Mouse (Mus musculus) heart, embryonic 11.5 days (tissue): ENCODE measurements around the gene Zfp341. TPM values are rescaled to one million over a fixed set of nuclear protein-coding genes. Genes with fewer than 3 reads are reported as not detected.

Experiments used
- ATAC-seq: fragments of 200-750 bp; cut with Nextera tagmentation; replicated peaks from 2 replicates; pipeline ENCODE4 v1.8.0; 2017; ENCODE audit warnings: moderate library complexity; ENCODE audit not compliant: insufficient number of reproducible peaks, low FRiP score, low TSS enrichment
- H3K27ac ChIP-seq: fragments of 300-500 bp; sonication (generic); 2 replicates; pipeline ENCODE4 v1.5.1; 2014; ENCODE audit warnings: mild to moderate bottlenecking, low read depth, low read length
- H3K27me3 ChIP-seq: fragments of 300-500 bp; sonication (generic); 2 replicates; pipeline ENCODE4 v1.6.1; 2014; ENCODE audit warnings: mild to moderate bottlenecking, low read length, mixed read lengths; ENCODE audit not compliant: control insufficient read depth, insufficient read depth
- H3K36me3 ChIP-seq: fragments of 300-500 bp; sonication (generic); 2 replicates; pipeline ENCODE4 v1.6.1; 2014; ENCODE audit warnings: mild to moderate bottlenecking, low read length, moderate library complexity, mixed read lengths; ENCODE audit not compliant: control insufficient read depth, insufficient read depth
- H3K4me1 ChIP-seq: fragments of 300-500 bp; sonication (generic); 2 replicates; pipeline ENCODE4 v1.6.1; 2014; ENCODE audit warnings: low read length; ENCODE audit not compliant: control insufficient read depth, insufficient read depth
- H3K4me2 ChIP-seq: fragments of 300-500 bp; sonication (generic); 2 replicates; pipeline ENCODE4 v1.6.1; 2014; ENCODE audit warnings: mild to moderate bottlenecking, moderate library complexity
- H3K4me3 ChIP-seq: fragments of 300-500 bp; sonication (generic); 2 replicates; pipeline ENCODE4 v1.5.1; 2014; ENCODE audit warnings: low read depth, low read length
- H3K9ac ChIP-seq: fragments of 300-500 bp; sonication (generic); 2 replicates; pipeline ENCODE4 v1.6.1; 2014; ENCODE audit warnings: mild to moderate bottlenecking, low read depth, low read length, moderate library complexity
- H3K9me3 ChIP-seq: fragments of 300-500 bp; sonication (generic); replicated peaks from 2 replicates; pipeline ENCODE4 v1.6.1; 2016; ENCODE audit warnings: low read length; ENCODE audit not compliant: control insufficient read depth
- WGBS: fragments of 180-500 bp; shearing (Covaris S2); extraction: QIAGEN DNeasy Blood & Tissue Kit; methylation state at CpG from one replicate; pipeline ENCODE4 v1.1.7; 2014; ENCODE audit not compliant: insufficient replicate concordance; 5-methylcytosine and 5-hydroxymethylcytosine counted together
- polyA plus RNA-seq: library from polyadenylated mRNA; unstranded; fragments of >200 nt; fragmentation: Nextera tagmentation; extraction: Ambion mirVana; gene quantifications from 2 replicates; pipeline ENCODE4 v1.2.1, GENCODE M21; 2014

Gene Zfp341
- polyA plus RNA-seq, 1 experiment from 2014 or later = 0.77 TPM

- ATAC-seq = peak; percentile 98
These were observed 43.2 kb upstream of the Zfp341 start, which contains the start of gene E2f1 for GRCm38 (mm10) chr2:154569836-154570286. E2f1 (minus strand) TSS chr2:154569892.

GRCm38 (mm10) chr2:154570666-154571065 is 42.4 kb upstream of the Zfp341 start:
- no peak overlapping the region for H3K4me3 ChIP-seq
- H3K27me3 ChIP-seq = no peaks in the 10 kb centered on the region
- H3K4me1 ChIP-seq = peaks cover 17% of the 10 kb centered on the region
- ATAC-seq = no peak
- H3K4me2 ChIP-seq = peak overlapping the region; percentile 83; the same call in 1 of the 2 replicates
- no peaks in the 10 kb centered on the region for H3K9me3 ChIP-seq
- H3K36me3 ChIP-seq = no peaks in the 10 kb centered on the region
- H3K9ac ChIP-seq = no peak overlapping the region
- no peak overlapping the region for H3K27ac ChIP-seq
- WGBS = 77% methylated on average over 4 of the region's 4 CpGs

More at GRCm38 (mm10) chr2:154569836-154570286, 43.2 kb upstream of the Zfp341 start, which contains the start of gene E2f1:
- WGBS = under 1% methylated on average over 43 of the region's 44 CpGs
- H3K4me2 ChIP-seq = peak within 1 kb of the TSS; percentile 83
- H3K9ac ChIP-seq = peak within 1 kb of the TSS; percentile 82
- H3K36me3 ChIP-seq = no peaks in the 10 kb centered on the region
- peak within 1 kb of the TSS; percentile 80 for H3K4me3 ChIP-seq
- peaks cover 17% of the 10 kb centered on the region for H3K4me1 ChIP-seq
- peak within 1 kb of the TSS; percentile 85 for H3K27ac ChIP-seq
- no peaks in the 10 kb centered on the region for H3K27me3 ChIP-seq
- H3K9me3 ChIP-seq = no peaks in the 10 kb centered on the region

GRCm38 (mm10) chr2:154571266-154571665 is 41.8 kb upstream of the Zfp341 start:
- Histone ChIP-seq H3K27ac (no peak overlapping the region), H3K9me3 (no peaks in the 10 kb centered on the region), H3K9ac (no peak overlapping the region), H3K36me3 (no peaks in the 10 kb centered on the region), H3K4me3 (no peak overlapping the region), H3K4me1 (peaks cover 17% of the 10 kb centered on the region), H3K27me3 (no peaks in the 10 kb centered on the region), H3K4me2 (no peak overlapping the region)
- WGBS = 76% methylated on average over 4 of the region's 4 CpGs
- no peak for ATAC-seq

- Histone ChIP-seq H3K27ac (no peak overlapping the region), H3K4me2 (no peak overlapping the region), H3K4me1 (peaks cover 12% of the 10 kb centered on the region), H3K36me3 (no peaks in the 10 kb centered on the region), H3K9me3 (no peaks in the 10 kb centered on the region), H3K27me3 (no peaks in the 10 kb centered on the region), H3K4me3 (no peak overlapping the region), H3K9ac (no peak overlapping the region)
- no peak for ATAC-seq
- 74% methylated on average over 8 of the region's 8 CpGs for WGBS
These were observed 41.1 kb upstream of the Zfp341 start for GRCm38 (mm10) chr2:154571976-154572375.

- Histone ChIP-seq H3K27ac (no peak overlapping the region), H3K4me2 (no peak overlapping the region), H3K36me3 (no peaks in the 10 kb centered on the region), H3K27me3 (no peaks in the 10 kb centered on the region), H3K9ac (no peak overlapping the region), H3K4me1 (peaks cover 9% of the 10 kb centered on the region), H3K4me3 (no peak overlapping the region), H3K9me3 (no peaks in the 10 kb centered on the region)
- 72% methylated on average over 3 of the region's 3 CpGs for WGBS
- ATAC-seq = no peak
These were observed 40.1 kb upstream of the Zfp341 start for GRCm38 (mm10) chr2:154572996-154573395.

GRCm38 (mm10) chr2:154574271-154574670 is 38.8 kb upstream of the Zfp341 start:
- Histone ChIP-seq H3K9ac (no peak overlapping the region), H3K4me1 (no peaks in the 10 kb centered on the region), H3K27ac (no peak overlapping the region), H3K4me3 (no peak overlapping the region), H3K4me2 (no peak overlapping the region), H3K36me3 (no peaks in the 10 kb centered on the region), H3K27me3 (no peaks in the 10 kb centered on the region), H3K9me3 (no peaks in the 10 kb centered on the region)
- ATAC-seq = no peak
- 76% methylated on average over 7 of the region's 7 CpGs for WGBS

GRCm38 (mm10) chr2:154576876-154577743 is 36.0 kb upstream of the Zfp341 start:
- Histone ChIP-seq H3K27ac (no peak overlapping the region), H3K9me3 (no peaks in the 10 kb centered on the region), H3K4me1 (no peaks in the 10 kb centered on the region), H3K36me3 (no peaks in the 10 kb centered on the region), H3K27me3 (no peaks in the 10 kb centered on the region), H3K4me2 (no peak overlapping the region), H3K4me3 (no peak overlapping the region), H3K9ac (no peak overlapping the region)
- 60% methylated on average over 12 of the region's 12 CpGs for WGBS
- ATAC-seq = no peak

- Histone ChIP-seq H3K27me3 (no peaks in the 10 kb centered on the region), H3K9ac (no peak overlapping the region), H3K4me3 (no peak overlapping the region), H3K4me2 (no peak overlapping the region), H3K4me1 (no peaks in the 10 kb centered on the region), H3K9me3 (no peaks in the 10 kb centered on the region), H3K27ac (no peak overlapping the region), H3K36me3 (no peaks in the 10 kb centered on the region)
- ATAC-seq = no peak
- WGBS = 80% methylated on average over 6 of the region's 6 CpGs
These were observed 35.4 kb upstream of the Zfp341 start for GRCm38 (mm10) chr2:154577744-154578067.

- Histone ChIP-seq H3K36me3 (no peaks in the 10 kb centered on the region), H3K27ac (no peak overlapping the region)
- 77% methylated on average over 8 of the region's 8 CpGs for WGBS
These were observed 32.5 kb upstream of the Zfp341 start for GRCm38 (mm10) chr2:154580586-154580985.

More at GRCm38 (mm10) chr2:154580586-154580985, 32.5 kb upstream of the Zfp341 start:
- ATAC-seq = no peak
- H3K4me3 ChIP-seq = no peak overlapping the region
- no peak overlapping the region for H3K4me2 ChIP-seq
- H3K9me3 ChIP-seq = no peaks in the 10 kb centered on the region
- H3K27me3 ChIP-seq = 0 out of 2 replicates have a peak, but pooled peaks cover 2% of the 10 kb centered on the region
- H3K4me1 ChIP-seq = peaks cover 6% of the 10 kb centered on the region
- H3K9ac ChIP-seq = no peak overlapping the region
